Mouse (Mus musculus) heart, adult 2 months (tissue): ENCODE data around the gene Gm10490.
"Not testable (repeated sequence)": the region's sequence is repeated elsewhere in the genome, so short reads cannot be mapped to it uniquely, and the experiment has no call there.

Experiments used
- CTCF ChIP-seq: fragments of 200-600 bp; IDR thresholded peaks from 2 replicates; pipeline ENCODE4 v1.8.1; 2022; ENCODE audit warnings: antibody characterized with exemption, mild to moderate bottlenecking, moderate library complexity
- POLR2A ChIP-seq: fragments of 200-500 bp; IDR thresholded peaks from 2 replicates; pipeline ENCODE4 v1.6.1; 2011; ENCODE audit warnings: mild to moderate bottlenecking, low read depth, low read length, control low read depth; ENCODE audit not compliant: insufficient read depth

GRCm38 (mm10) chrX:7917960-7918359, 8.6 kb downstream of the Gm10490 start:
- TF ChIP-seq CTCF = 0 out of 2 replicates have a peak, but pooled peaks have one; percentile 17
- TF ChIP-seq POLR2A = not testable (repeated sequence)
